Mouse (Mus musculus): ENCODE data around the gene Slc2a13.

DNA sequence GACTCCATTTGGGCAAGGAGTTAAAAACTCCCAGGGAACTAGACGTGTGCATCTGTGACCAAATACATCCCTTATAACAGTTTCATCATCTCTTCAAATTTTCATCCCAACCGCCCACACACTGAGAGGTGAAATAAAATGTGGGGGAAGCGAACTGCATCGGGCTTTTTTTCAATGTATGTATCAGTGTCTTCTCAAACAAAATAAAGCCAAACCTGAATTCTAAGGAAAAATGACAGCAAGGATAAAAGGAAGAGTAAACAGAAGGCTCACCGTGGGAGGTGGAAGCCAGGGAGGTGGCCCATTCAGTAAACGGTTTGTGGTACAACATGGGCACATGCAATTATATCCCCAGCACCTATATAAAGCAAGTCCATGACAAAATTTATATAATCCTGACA lies 17.7 kb downstream of the Slc2a13 start:
- TF ChIP-seq POLR2A (IDR thresholded peaks at IDR 0.05; ENCODE audit: borderline replicate concordance, low read depth, low read length), result no peak
- TF ChIP-seq CTCF (IDR thresholded peaks at IDR 0.05; ENCODE audit: low read depth, low read length), result no peak
